Mouse (Mus musculus) forebrain, embryonic 14.5 days (tissue): ENCODE data around the gene Cox4i2. TPM values are rescaled to one million over a fixed set of nuclear protein-coding genes. Genes with fewer than 3 reads are reported as not detected.

ENCODE experiments used
- ATAC-seq: fragments of 200-750 bp; cut with Nextera tagmentation; 2 replicates; pipeline ENCODE4 v1.8.0; 2017; ENCODE audit warnings: mild to moderate bottlenecking, moderate library complexity
- DNase-seq: peaks from one replicate; pipeline ENCODE4 v3.0.0-alpha.2; 2015; ENCODE audit warnings: low spot score
- H3K27ac ChIP-seq: fragments of 300-500 bp; sonication (generic); 2 replicates; pipeline ENCODE4 v1.5.1; 2014; ENCODE audit warnings: low read depth, mild to moderate bottlenecking, control low read depth, low read length, moderate library complexity
- H3K27me3 ChIP-seq: fragments of 300-500 bp; sonication (generic); replicated peaks from 2 replicates; pipeline ENCODE4 v1.6.1; 2014; ENCODE audit warnings: low read length, control low read depth, mixed read lengths; ENCODE audit not compliant: control insufficient read depth, insufficient read depth
- H3K36me3 ChIP-seq: fragments of 300-500 bp; sonication (generic); 2 replicates; pipeline ENCODE4 v1.6.1; 2014; ENCODE audit warnings: low read length, control low read depth; ENCODE audit not compliant: control insufficient read depth, insufficient read depth
- H3K4me1 ChIP-seq: fragments of 300-500 bp; sonication (generic); 2 replicates; pipeline ENCODE4 v1.6.1; 2014; ENCODE audit warnings: antibody characterized with exemption, low read length, control low read depth; ENCODE audit not compliant: control insufficient read depth, insufficient read depth
- H3K4me2 ChIP-seq: fragments of 300-500 bp; sonication (generic); 2 replicates; pipeline ENCODE4 v1.6.1; 2014; ENCODE audit warnings: mild to moderate bottlenecking, control low read depth, low read length
- H3K4me3 ChIP-seq: fragments of 300-500 bp; sonication (generic); 2 replicates; pipeline ENCODE4 v1.5.1; 2014; ENCODE audit warnings: low read depth, low read length, control low read depth
- H3K9ac ChIP-seq: fragments of 300-500 bp; sonication (generic); 2 replicates; pipeline ENCODE4 v1.6.1; 2014; ENCODE audit warnings: mild to moderate bottlenecking, low read length, control low read depth, moderate library complexity
- H3K9me3 ChIP-seq: fragments of 300-500 bp; sonication (generic); replicated peaks from 2 replicates; pipeline ENCODE4 v1.6.1; 2016; ENCODE audit warnings: low read length, control low read depth, mixed read lengths; ENCODE audit not compliant: control insufficient read depth
- WGBS: fragments of 180-500 bp; shearing (Covaris S2); extraction: QIAGEN DNeasy Blood & Tissue Kit; methylation state at CpG from one replicate; pipeline ENCODE4 v1.1.7; 2014; 5-methylcytosine and 5-hydroxymethylcytosine counted together
- polyA plus RNA-seq: library from polyadenylated mRNA; unstranded; fragments of >200 nt; fragmentation: Nextera tagmentation; extraction: Ambion mirVana; gene quantifications from 2 replicates; pipeline ENCODE4 v1.2.1, GENCODE M21; 2014

The Cox4i2 gene
- polyA plus RNA-seq, 1 experiment from 2014 or later: 5.9 TPM

- Histone ChIP-seq H3K4me1 (peaks cover 9% of the 10 kb centered on the region), H3K9ac (0 out of 2 replicates have a peak overlapping the region, but pooled peaks have one; percentile 13), H3K9me3 (no peaks in the 10 kb centered on the region), H3K36me3 (0 out of 2 replicates have a peak, but pooled peaks cover 3% of the 10 kb centered on the region), H3K27me3 (no peaks in the 10 kb centered on the region), H3K4me3 (no peak overlapping the region), H3K27ac (no peak overlapping the region), H3K4me2 (no peak overlapping the region)
- DNase-seq: peak; percentile 42
- ATAC-seq: peak; percentile 60
- 5% methylated on average over 6 of the region's 6 CpGs for WGBS
These were observed 50.6 kb downstream of the Cox4i2 start for GRCm38 (mm10) chr2:152804408-152805110.

- WGBS: 35% methylated on average over 5 of the region's 5 CpGs
These were observed 51.1 kb downstream of the Cox4i2 start for GRCm38 (mm10) chr2:152805111-152805490.

GRCm38 (mm10) chr2:152806037-152806436 is 52.1 kb downstream of the Cox4i2 start:
- no peak overlapping the region for H3K9ac ChIP-seq
- no peaks in the 10 kb centered on the region for H3K9me3 ChIP-seq
- H3K27me3 ChIP-seq: no peaks in the 10 kb centered on the region
- no peak for ATAC-seq
- no peak overlapping the region for H3K4me3 ChIP-seq
- no peak overlapping the region for H3K4me2 ChIP-seq
- DNase-seq: no peak
- H3K27ac ChIP-seq: no peak overlapping the region
- H3K36me3 ChIP-seq: 0 out of 2 replicates have a peak, but pooled peaks cover 3% of the 10 kb centered on the region
- H3K4me1 ChIP-seq: peaks cover 9% of the 10 kb centered on the region
- WGBS: 91% methylated on average over 2 of the region's 2 CpGs

More at GRCm38 (mm10) chr2:152805111-152805490, 51.1 kb downstream of the Cox4i2 start:
- no peak overlapping the region for H3K4me2 ChIP-seq
- 0 out of 2 replicates have a peak, but pooled peaks cover 3% of the 10 kb centered on the region for H3K36me3 ChIP-seq
- peaks cover 9% of the 10 kb centered on the region for H3K4me1 ChIP-seq
- no peak overlapping the region for H3K27ac ChIP-seq
- no peak overlapping the region for H3K9ac ChIP-seq
- no peaks in the 10 kb centered on the region for H3K27me3 ChIP-seq
- H3K4me3 ChIP-seq: no peak overlapping the region
- DNase-seq (no peak), ATAC-seq (no peak)
- no peaks in the 10 kb centered on the region for H3K9me3 ChIP-seq

GRCm38 (mm10) chr2:152808178-152808577 is 54.2 kb downstream of the Cox4i2 start:
- H3K4me3 ChIP-seq: no peak overlapping the region
- WGBS: 90% methylated on average over 3 of the region's 3 CpGs
- no peak overlapping the region for H3K27ac ChIP-seq
- ATAC-seq: no peak
- DNase-seq: no peak
- peaks cover 9% of the 10 kb centered on the region for H3K4me1 ChIP-seq
- H3K9ac ChIP-seq: no peak overlapping the region
- H3K36me3 ChIP-seq: 0 out of 2 replicates have a peak, but pooled peaks cover 3% of the 10 kb centered on the region
- no peak overlapping the region for H3K4me2 ChIP-seq
- no peaks in the 10 kb centered on the region for H3K9me3 ChIP-seq
- no peaks in the 10 kb centered on the region for H3K27me3 ChIP-seq

- Histone ChIP-seq H3K9me3 (no peaks in the 10 kb centered on the region), H3K4me2 (no peak overlapping the region), H3K4me1 (no peaks in the 10 kb centered on the region), H3K9ac (no peak overlapping the region), H3K36me3 (0 out of 2 replicates have a peak, but pooled peaks cover 3% of the 10 kb centered on the region), H3K27me3 (no peaks in the 10 kb centered on the region), H3K4me3 (no peak overlapping the region), H3K27ac (no peak overlapping the region)
- 83% methylated on average over 5 of the region's 5 CpGs for WGBS
- DNase-seq (no peak), ATAC-seq (no peak)
These were observed 56.4 kb downstream of the Cox4i2 start for GRCm38 (mm10) chr2:152810158-152810941.

- no peak for ATAC-seq
- no peak overlapping the region for H3K4me2 ChIP-seq
- H3K4me3 ChIP-seq: no peak overlapping the region
- 41% methylated on average over 3 of the region's 3 CpGs for WGBS
- no peaks in the 10 kb centered on the region for H3K27me3 ChIP-seq
- no peak for DNase-seq
- H3K36me3 ChIP-seq: no peaks in the 10 kb centered on the region
- no peak overlapping the region for H3K9ac ChIP-seq
- H3K27ac ChIP-seq: no peak overlapping the region
- H3K4me1 ChIP-seq: no peaks in the 10 kb centered on the region
- no peaks in the 10 kb centered on the region for H3K9me3 ChIP-seq
These were observed 57.6 kb downstream of the Cox4i2 start for GRCm38 (mm10) chr2:152811336-152812165.

GRCm38 (mm10) chr2:152813232-152813631 is 59.3 kb downstream of the Cox4i2 start:
- ATAC-seq: no peak
- Histone ChIP-seq H3K4me3 (no peak overlapping the region), H3K27me3 (no peaks in the 10 kb centered on the region), H3K9me3 (no peaks in the 10 kb centered on the region), H3K9ac (no peak overlapping the region), H3K4me1 (peaks cover 8% of the 10 kb centered on the region), H3K27ac (no peak overlapping the region), H3K4me2 (no peak overlapping the region), H3K36me3 (no peaks in the 10 kb centered on the region)
- WGBS: 100% methylated on average over 1 of the region's 1 CpGs
- DNase-seq: no peak

- no peak overlapping the region for H3K4me2 ChIP-seq
- no peak for DNase-seq
- H3K9ac ChIP-seq: no peak overlapping the region
- peaks cover 5% of the 10 kb centered on the region; the same call in 1 of the 2 replicates for H3K36me3 ChIP-seq
- H3K27ac ChIP-seq: no peak overlapping the region
- H3K4me3 ChIP-seq: no peak overlapping the region
- H3K9me3 ChIP-seq: no peaks in the 10 kb centered on the region
- no peaks in the 10 kb centered on the region for H3K27me3 ChIP-seq
- WGBS: 84% methylated on average over 6 of the region's 6 CpGs
- peaks cover 10% of the 10 kb centered on the region for H3K4me1 ChIP-seq
- no peak for ATAC-seq
These were observed 60.4 kb downstream of the Cox4i2 start for GRCm38 (mm10) chr2:152814213-152814874.
